Mouse (Mus musculus): ENCODE results near the gene Pigc. TPM values are rescaled to one million over a fixed set of nuclear protein-coding genes. Genes with fewer than 3 reads are reported as not detected.

Gene Pigc
- polyA plus RNA-seq (2014; fragmentation: Nextera tagmentation; extraction: Ambion mirVana), result 39.0 and 42.2 TPM in 2 replicates

DNA sequence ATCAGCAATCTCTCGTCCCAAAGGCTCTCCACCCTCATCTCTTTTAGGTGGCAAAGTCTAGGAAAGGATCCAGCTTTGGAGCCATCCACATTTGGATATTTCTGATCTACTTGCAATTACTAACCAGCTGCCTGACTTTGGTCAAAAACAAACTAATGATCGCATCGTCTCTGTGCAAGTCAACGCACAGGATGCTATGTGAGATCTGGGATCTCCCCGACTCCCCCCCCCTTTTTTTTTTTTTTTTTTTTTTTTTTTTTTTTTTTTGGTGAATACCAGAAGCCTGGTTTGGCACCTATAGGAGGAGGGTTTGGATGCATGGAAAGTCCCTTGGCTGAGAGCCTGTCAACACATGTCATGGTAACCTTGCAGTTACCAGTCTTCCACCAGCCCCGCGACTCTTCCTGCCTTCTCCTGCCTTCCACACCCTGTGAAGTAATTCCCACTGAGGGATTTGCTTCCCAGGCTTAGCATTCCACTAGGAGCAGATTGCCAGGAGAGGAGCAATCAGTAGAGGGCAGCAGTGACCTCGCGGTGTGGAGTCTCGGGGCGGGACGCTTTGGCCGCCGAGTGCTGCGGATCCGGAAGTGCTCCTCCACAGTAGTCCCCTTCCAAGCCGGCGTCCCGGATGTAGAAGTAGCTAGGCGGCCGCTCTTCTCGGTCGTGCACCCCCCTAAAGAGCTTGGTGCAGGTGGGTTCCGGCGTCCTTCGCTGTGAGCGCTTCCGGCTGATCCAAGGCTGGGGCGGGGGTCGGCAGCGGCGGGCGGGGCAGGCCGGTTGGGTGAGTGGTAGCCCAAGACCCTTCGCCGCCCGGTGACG is at the start of gene Pigc:
Pigc (plus strand) TSS at position 598 of the 819 bp plus-strand sequence.
- Histone ChIP-seq H3K4me3 (ENCODE audit: low read depth, low read length) (peak within 1 kb of the TSS; percentile 73), H3K27ac (ENCODE audit: low read length) (peak within 1 kb of the TSS; percentile 48; the same call in 1 of the 2 replicates), H3K36me3 (ENCODE audit: control insufficient read depth, insufficient read depth, low read length) (peaks cover 3% of the 10 kb centered on the region), H3K9me3 (ENCODE audit: control insufficient read depth, low read depth, low read length) (no peaks in the 10 kb centered on the region), H3K27me3 (ENCODE audit: control insufficient read depth, insufficient read depth, low read length) (no peaks in the 10 kb centered on the region), H3K4me1 (ENCODE audit: control insufficient read depth, insufficient read depth, low read length) (peaks cover 8% of the 10 kb centered on the region; the same call in 1 of the 2 replicates), H3K4me2 (replicated peaks; ENCODE audit: low read depth, low read length) (peak within 1 kb of the TSS; percentile 72), H3K9ac (replicated peaks; ENCODE audit: low read depth, low read length) (peak within 1 kb of the TSS; percentile 74)
- 2% methylated on average over 38 of the region's 38 CpGs for WGBS
- ATAC-seq (ENCODE audit: insufficient number of reproducible peaks, insufficient read depth, low FRiP score, low read depth), result peak; percentile 98

DNA sequence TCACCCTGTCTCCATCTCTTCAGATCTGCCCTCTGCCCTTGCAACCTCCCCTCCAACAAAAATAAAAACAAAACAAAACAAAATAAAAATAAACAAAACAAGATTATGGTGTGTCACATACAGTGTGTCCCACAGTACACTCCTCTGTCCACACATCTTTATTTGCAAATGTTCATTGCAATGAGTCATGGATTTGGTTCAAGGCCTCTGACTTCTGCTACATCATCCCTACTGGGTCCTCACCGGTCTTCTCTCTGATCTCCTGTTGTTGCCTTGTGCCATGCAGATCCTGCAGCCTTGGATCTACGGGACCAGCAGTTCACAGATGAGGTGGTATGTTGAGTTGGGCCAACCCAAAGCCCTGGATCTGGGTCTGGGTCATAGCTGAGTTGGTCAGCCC is 49.4 kb upstream of the Pigc start:
- 94% methylated on average over 2 of the region's 2 CpGs for WGBS

DNA sequence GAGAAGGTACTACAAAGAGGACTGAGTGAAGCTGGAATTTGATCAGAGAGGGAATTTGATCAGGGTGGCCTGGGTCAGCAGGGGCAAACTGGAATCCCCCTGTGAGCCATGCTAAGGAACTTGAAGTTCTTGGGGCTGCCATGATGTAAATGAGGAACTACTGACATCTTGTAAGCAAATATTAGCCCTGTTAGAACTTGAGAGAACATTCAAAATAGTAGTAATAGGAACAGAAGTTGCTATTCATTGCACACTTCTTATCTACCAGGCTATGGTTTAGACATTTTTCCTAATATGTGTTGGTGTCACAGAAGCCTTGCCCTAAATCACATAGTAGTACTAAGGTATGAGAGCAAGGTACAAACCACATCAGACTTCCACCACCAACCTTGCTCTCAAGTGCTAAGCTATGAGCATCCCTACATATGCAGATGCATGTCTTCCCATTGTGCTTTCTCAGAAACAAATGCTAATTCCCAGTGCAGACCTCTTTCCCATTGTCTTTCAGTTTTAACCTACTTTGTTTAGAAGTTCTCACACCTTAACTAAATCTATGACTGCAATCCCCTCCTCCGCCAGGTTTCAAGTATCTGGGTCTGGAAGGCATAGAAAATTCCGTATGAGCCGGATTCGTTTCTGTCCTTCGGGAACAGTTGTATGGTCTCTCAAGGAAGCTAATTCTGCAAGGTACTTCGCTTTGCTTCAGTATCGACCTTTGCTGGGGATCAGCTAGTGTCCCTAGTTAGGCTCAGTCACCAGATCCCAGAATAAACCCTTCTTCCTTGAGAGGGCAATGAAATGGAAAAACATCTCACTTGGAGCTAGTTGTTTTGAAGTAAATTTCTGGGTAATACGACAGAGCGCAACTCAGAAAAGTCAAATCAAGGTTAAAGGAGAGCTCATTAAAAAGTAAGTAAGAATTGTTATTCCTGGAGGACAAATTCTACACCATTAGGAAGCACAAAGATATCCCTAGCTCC is 48.2 kb upstream of the Pigc start:
- Histone ChIP-seq H3K27ac (ENCODE audit: low read length) (no peak overlapping the region), H3K9ac (replicated peaks; ENCODE audit: low read depth, low read length) (no peak overlapping the region), H3K36me3 (ENCODE audit: control insufficient read depth, insufficient read depth, low read length) (no peaks in the 10 kb centered on the region), H3K4me2 (replicated peaks; ENCODE audit: low read depth, low read length) (no peak overlapping the region), H3K4me3 (ENCODE audit: low read depth, low read length) (no peak overlapping the region), H3K27me3 (ENCODE audit: control insufficient read depth, insufficient read depth, low read length) (no peaks in the 10 kb centered on the region), H3K4me1 (ENCODE audit: control insufficient read depth, insufficient read depth, low read length) (no peaks in the 10 kb centered on the region), H3K9me3 (ENCODE audit: control insufficient read depth, low read depth, low read length) (no peaks in the 10 kb centered on the region)
- no peak for ATAC-seq (ENCODE audit: insufficient number of reproducible peaks, insufficient read depth, low FRiP score, low read depth)
- 91% methylated on average over 9 of the region's 9 CpGs for WGBS

More for the DNA sequence above, 49.4 kb upstream of the Pigc start:
- no peaks in the 10 kb centered on the region for H3K4me1 ChIP-seq (ENCODE audit: control insufficient read depth, insufficient read depth, low read length)
- H3K9ac ChIP-seq (replicated peaks; ENCODE audit: low read depth, low read length), result no peak overlapping the region
- no peak overlapping the region for H3K4me3 ChIP-seq (ENCODE audit: low read depth, low read length)
- no peak for ATAC-seq (ENCODE audit: insufficient number of reproducible peaks, insufficient read depth, low FRiP score, low read depth)
- H3K27ac ChIP-seq (ENCODE audit: low read length), result no peak overlapping the region
- H3K4me2 ChIP-seq (replicated peaks; ENCODE audit: low read depth, low read length), result no peak overlapping the region
- no peaks in the 10 kb centered on the region for H3K9me3 ChIP-seq (ENCODE audit: control insufficient read depth, low read depth, low read length)
- H3K36me3 ChIP-seq (ENCODE audit: control insufficient read depth, insufficient read depth, low read length), result no peaks in the 10 kb centered on the region
- no peaks in the 10 kb centered on the region for H3K27me3 ChIP-seq (ENCODE audit: control insufficient read depth, insufficient read depth, low read length)

DNA sequence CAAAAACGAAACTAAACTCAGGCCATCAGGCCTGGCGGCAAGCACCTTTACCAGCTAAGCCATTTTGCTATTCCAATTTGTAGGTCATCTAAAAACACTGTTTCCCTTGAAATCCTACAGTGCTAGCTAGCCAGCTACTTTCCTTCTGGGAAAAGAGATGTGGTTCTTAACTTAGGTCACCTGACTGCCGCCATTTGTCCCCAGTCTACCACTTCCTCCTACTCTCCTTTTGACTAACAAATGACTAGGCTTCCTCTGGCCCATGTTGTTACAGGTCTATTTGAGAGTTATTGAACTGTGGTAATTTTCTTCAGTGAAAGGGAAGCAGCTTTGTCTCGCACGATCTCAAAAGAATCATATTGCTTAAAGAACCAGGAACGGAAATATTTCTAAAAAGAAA is 47.1 kb upstream of the Pigc start:
- no peak for ATAC-seq (ENCODE audit: insufficient number of reproducible peaks, insufficient read depth, low FRiP score, low read depth)
- no peaks in the 10 kb centered on the region for H3K36me3 ChIP-seq (ENCODE audit: control insufficient read depth, insufficient read depth, low read length)
- H3K27me3 ChIP-seq (ENCODE audit: control insufficient read depth, insufficient read depth, low read length), result no peaks in the 10 kb centered on the region
- H3K4me1 ChIP-seq (ENCODE audit: control insufficient read depth, insufficient read depth, low read length), result no peaks in the 10 kb centered on the region
- no peak overlapping the region for H3K27ac ChIP-seq (ENCODE audit: low read length)
- no peak overlapping the region for H3K4me3 ChIP-seq (ENCODE audit: low read depth, low read length)
- 85% methylated on average over 6 of the region's 6 CpGs for WGBS
- H3K4me2 ChIP-seq (replicated peaks; ENCODE audit: low read depth, low read length), result no peak overlapping the region
- no peak overlapping the region for H3K9ac ChIP-seq (replicated peaks; ENCODE audit: low read depth, low read length)
- no peaks in the 10 kb centered on the region for H3K9me3 ChIP-seq (ENCODE audit: control insufficient read depth, low read depth, low read length)

DNA sequence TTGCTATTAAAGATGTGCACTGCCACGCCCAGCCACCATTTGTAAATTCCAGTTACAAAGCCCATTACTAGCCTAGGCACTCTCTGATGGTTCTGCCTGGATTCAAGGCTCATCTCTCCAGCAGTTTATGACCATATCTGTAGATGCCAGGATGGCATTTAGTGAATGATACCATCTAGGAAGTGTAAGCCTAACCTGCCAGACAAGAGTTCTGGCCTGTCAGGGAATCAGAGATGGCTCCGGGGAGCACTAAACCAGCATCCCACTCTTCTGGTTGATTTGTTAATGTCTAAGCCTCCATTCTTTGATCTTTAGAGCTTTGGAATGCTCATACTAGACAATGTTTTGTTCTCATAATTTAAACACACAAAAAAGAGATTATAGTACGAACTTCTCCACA is 44.7 kb upstream of the Pigc start:
- Histone ChIP-seq H3K4me2 (replicated peaks; ENCODE audit: low read depth, low read length) (no peak overlapping the region), H3K4me1 (ENCODE audit: control insufficient read depth, insufficient read depth, low read length) (no peaks in the 10 kb centered on the region), H3K9me3 (ENCODE audit: control insufficient read depth, low read depth, low read length) (no peaks in the 10 kb centered on the region), H3K27ac (ENCODE audit: low read length) (no peak overlapping the region), H3K36me3 (ENCODE audit: control insufficient read depth, insufficient read depth, low read length) (no peaks in the 10 kb centered on the region), H3K9ac (replicated peaks; ENCODE audit: low read depth, low read length) (no peak overlapping the region), H3K27me3 (ENCODE audit: control insufficient read depth, insufficient read depth, low read length) (no peaks in the 10 kb centered on the region), H3K4me3 (ENCODE audit: low read depth, low read length) (no peak overlapping the region)
- ATAC-seq (ENCODE audit: insufficient number of reproducible peaks, insufficient read depth, low FRiP score, low read depth), result no peak
- WGBS, result 70% methylated on average over 3 of the region's 3 CpGs

DNA sequence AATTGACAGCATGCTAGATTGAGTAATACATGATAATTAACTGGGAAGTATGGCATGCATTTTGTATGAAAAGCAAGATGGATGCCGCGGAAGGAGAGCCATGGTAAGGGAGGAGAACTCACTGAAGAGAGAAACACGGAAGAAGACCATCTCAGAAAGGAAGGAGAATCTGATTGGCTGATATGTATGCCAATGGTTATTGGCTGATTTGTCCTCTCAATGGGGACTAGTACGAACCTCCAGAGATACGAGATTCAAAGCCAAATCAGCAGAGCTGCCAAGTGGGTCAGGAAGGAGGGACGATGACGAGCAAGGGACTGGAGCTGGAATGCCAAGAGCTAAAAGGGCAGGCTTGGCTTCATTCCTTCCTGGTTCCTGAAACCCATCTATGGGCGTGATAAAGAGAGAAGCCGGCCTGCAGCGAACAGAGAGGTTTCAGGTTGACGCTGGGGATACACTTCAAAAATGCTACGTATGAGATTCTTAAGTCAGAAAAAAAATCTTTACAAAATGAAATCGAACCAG is 43.6 kb upstream of the Pigc start:
- Histone ChIP-seq H3K9ac (replicated peaks; ENCODE audit: low read depth, low read length) (no peak overlapping the region), H3K27me3 (ENCODE audit: control insufficient read depth, insufficient read depth, low read length) (no peaks in the 10 kb centered on the region), H3K4me2 (replicated peaks; ENCODE audit: low read depth, low read length) (no peak overlapping the region), H3K36me3 (ENCODE audit: control insufficient read depth, insufficient read depth, low read length) (no peaks in the 10 kb centered on the region), H3K4me1 (ENCODE audit: control insufficient read depth, insufficient read depth, low read length) (no peaks in the 10 kb centered on the region), H3K9me3 (ENCODE audit: control insufficient read depth, low read depth, low read length) (no peaks in the 10 kb centered on the region), H3K4me3 (ENCODE audit: low read depth, low read length) (no peak overlapping the region), H3K27ac (ENCODE audit: low read length) (no peak overlapping the region)
- ATAC-seq (ENCODE audit: insufficient number of reproducible peaks, insufficient read depth, low FRiP score, low read depth), result no peak
- 78% methylated on average over 13 of the region's 13 CpGs for WGBS

DNA sequence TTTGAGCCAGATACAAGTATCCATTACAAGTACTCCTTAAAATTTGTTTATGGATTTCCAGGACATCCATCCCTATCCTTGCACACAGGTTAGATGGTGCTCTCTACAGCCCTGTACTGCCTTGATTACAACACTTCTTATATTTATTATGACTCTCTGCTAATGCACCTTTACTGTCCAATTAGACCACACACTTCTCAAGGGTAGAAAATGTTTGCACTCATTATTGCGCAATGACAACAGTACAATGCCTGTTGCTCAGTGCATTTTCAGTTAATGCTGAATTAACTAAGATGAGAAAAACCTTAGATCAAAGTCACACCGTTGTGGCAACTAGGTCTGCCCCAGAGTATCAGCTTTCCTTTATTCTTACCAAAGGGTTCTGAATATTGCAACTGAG is 41.0 kb upstream of the Pigc start:
- H3K4me1 ChIP-seq (ENCODE audit: control insufficient read depth, insufficient read depth, low read length), result no peaks in the 10 kb centered on the region
- no peaks in the 10 kb centered on the region for H3K27me3 ChIP-seq (ENCODE audit: control insufficient read depth, insufficient read depth, low read length)
- H3K4me2 ChIP-seq (replicated peaks; ENCODE audit: low read depth, low read length), result no peak overlapping the region
- H3K4me3 ChIP-seq (ENCODE audit: low read depth, low read length), result no peak overlapping the region
- WGBS, result 87% methylated on average over 2 of the region's 2 CpGs
- H3K9ac ChIP-seq (replicated peaks; ENCODE audit: low read depth, low read length), result no peak overlapping the region
- no peak overlapping the region for H3K27ac ChIP-seq (ENCODE audit: low read length)
- no peaks in the 10 kb centered on the region for H3K9me3 ChIP-seq (ENCODE audit: control insufficient read depth, low read depth, low read length)
- ATAC-seq (ENCODE audit: insufficient number of reproducible peaks, insufficient read depth, low FRiP score, low read depth), result no peak
- H3K36me3 ChIP-seq (ENCODE audit: control insufficient read depth, insufficient read depth, low read length), result no peaks in the 10 kb centered on the region

DNA sequence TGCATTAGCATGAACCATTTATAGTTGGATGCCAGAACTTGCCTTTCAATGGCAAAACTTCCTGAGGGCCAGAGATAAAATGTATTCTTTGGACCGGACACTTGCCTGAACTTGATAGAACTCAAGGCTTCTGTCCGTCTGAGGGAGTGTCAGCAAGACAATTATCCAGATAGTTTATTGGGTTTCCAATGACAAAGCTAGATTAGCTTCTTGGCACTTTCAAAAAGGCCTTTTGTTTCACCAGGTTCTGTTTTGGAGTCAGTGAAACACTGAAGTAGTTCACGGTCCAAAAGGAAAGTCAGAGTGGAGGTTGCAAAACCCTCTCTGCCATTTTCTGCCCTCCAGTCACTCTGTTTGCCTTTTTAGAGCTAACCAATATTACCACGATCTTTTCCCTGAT is 37.7 kb upstream of the Pigc start:
- 68% methylated on average over 4 of the region's 4 CpGs for WGBS
- no peak overlapping the region for H3K4me3 ChIP-seq (ENCODE audit: low read depth, low read length)
- H3K4me1 ChIP-seq (ENCODE audit: control insufficient read depth, insufficient read depth, low read length), result no peaks in the 10 kb centered on the region
- no peaks in the 10 kb centered on the region for H3K9me3 ChIP-seq (ENCODE audit: control insufficient read depth, low read depth, low read length)
- H3K27me3 ChIP-seq (ENCODE audit: control insufficient read depth, insufficient read depth, low read length), result no peaks in the 10 kb centered on the region
- no peak overlapping the region for H3K27ac ChIP-seq (ENCODE audit: low read length)
- ATAC-seq (ENCODE audit: insufficient number of reproducible peaks, insufficient read depth, low FRiP score, low read depth), result no peak
- no peak overlapping the region for H3K9ac ChIP-seq (replicated peaks; ENCODE audit: low read depth, low read length)
- H3K4me2 ChIP-seq (replicated peaks; ENCODE audit: low read depth, low read length), result no peak overlapping the region
- H3K36me3 ChIP-seq (ENCODE audit: control insufficient read depth, insufficient read depth, low read length), result no peaks in the 10 kb centered on the region
